Mouse (Mus musculus): ENCODE data around the gene Anxa4. TPM values are rescaled to one million over a fixed set of nuclear protein-coding genes. Genes with fewer than 3 reads are reported as not detected.

Anxa4 gene
- polyA plus RNA-seq, 1 experiment from 2014 or later: 19.7 TPM

- H3K9ac ChIP-seq: no peak overlapping the region
- 64% methylated on average over 4 of the region's 4 CpGs for WGBS
Observed at GRCm38 (mm10) chr6:86797455-86797854, 4.1 kb upstream of the Anxa4 start.

DNA sequence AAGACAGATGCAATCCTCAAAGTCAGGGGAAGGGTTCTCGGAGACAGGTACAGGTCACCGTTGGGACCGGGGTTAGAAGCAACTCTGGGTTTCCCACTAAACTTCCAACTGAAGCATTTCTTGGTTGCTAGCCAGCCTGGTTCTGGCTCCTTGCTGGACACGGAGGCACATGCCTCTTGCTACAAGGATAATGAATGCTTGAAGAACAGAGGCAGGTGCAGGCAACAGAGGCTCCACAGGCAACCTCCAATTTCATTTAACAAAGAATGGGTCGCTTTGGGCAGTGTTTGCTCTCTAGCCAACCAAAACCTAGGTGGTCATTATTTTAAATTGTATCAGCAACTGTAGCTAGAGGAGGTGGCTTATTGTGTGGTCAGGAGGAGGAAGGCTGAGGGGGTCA, 573 bp upstream of the Anxa4 start:
- H3K4me2 ChIP-seq (replicated peaks): peak overlapping the region; percentile 96
- ATAC-seq (ENCODE audit: insufficient number of reproducible peaks, insufficient read depth, low FRiP score, low TSS enrichment): no peak
- no peak overlapping the region for H3K27ac ChIP-seq
- peaks cover 11% of the 10 kb centered on the region; the same call in 1 of the 2 replicates for H3K4me1 ChIP-seq
- no peaks in the 10 kb centered on the region for H3K36me3 ChIP-seq
- H3K4me3 ChIP-seq: peak overlapping the region; percentile 61; the same call in 1 of the 2 replicates
- H3K27me3 ChIP-seq: peaks cover 48% of the 10 kb centered on the region
- 0 out of 2 replicates have a peak overlapping the region, but pooled peaks have one; percentile 56 for H3K9ac ChIP-seq
- H3K9me3 ChIP-seq: no peaks in the 10 kb centered on the region
- 57% methylated on average over 5 of the region's 5 CpGs for WGBS

More at GRCm38 (mm10) chr6:86797455-86797854, 4.1 kb upstream of the Anxa4 start:
- Histone ChIP-seq H3K4me2 (replicated peaks) (no peak overlapping the region), H3K36me3 (no peaks in the 10 kb centered on the region), H3K27ac (no peak overlapping the region), H3K9me3 (no peaks in the 10 kb centered on the region), H3K4me1 (peaks cover 11% of the 10 kb centered on the region; the same call in 1 of the 2 replicates), H3K27me3 (peaks cover 33% of the 10 kb centered on the region), H3K4me3 (no peak overlapping the region)
- ATAC-seq (ENCODE audit: insufficient number of reproducible peaks, insufficient read depth, low FRiP score, low TSS enrichment): no peak

DNA sequence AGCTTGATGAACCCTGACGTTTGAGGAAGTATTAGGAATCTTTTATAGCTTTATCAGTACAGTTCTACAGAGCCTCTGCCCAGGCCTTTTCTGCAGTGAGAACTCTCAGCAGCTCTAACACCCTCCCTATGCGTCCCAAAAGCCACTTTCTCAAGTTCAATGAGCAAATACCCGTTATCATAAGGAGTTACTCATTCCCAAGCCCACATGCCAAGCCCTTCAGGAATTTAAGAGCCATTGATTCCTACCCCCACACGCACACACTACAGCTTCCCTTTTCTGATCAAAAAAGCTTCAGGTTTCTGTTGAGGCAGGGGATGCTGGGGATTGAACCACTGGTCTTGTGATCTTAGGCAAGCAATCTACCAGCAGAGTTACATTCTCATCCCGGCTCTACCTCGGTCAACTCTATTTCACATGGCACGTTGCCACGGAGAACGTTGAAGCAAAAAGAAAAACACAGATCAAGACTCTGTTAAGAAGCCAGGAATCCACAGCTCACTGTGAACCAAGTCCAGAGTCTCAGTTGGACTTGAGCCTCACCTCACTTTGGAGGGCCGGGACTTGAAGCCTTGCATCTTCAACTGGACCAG, 2.9 kb downstream of the Anxa4 start:
- 84% methylated on average over 10 of the region's 10 CpGs for WGBS
- H3K4me3 ChIP-seq: no peak overlapping the region
- ATAC-seq (ENCODE audit: insufficient number of reproducible peaks, insufficient read depth, low FRiP score, low TSS enrichment): no peak
- no peak overlapping the region for H3K4me2 ChIP-seq (replicated peaks)
- H3K27me3 ChIP-seq: peaks cover 39% of the 10 kb centered on the region
- H3K9me3 ChIP-seq: no peaks in the 10 kb centered on the region
- peaks cover 11% of the 10 kb centered on the region; the same call in 1 of the 2 replicates for H3K4me1 ChIP-seq
- no peaks in the 10 kb centered on the region for H3K36me3 ChIP-seq
- no peak overlapping the region for H3K27ac ChIP-seq
- H3K9ac ChIP-seq: no peak overlapping the region

- H3K4me2 ChIP-seq (replicated peaks): no peak overlapping the region
- no peak for ATAC-seq (ENCODE audit: insufficient number of reproducible peaks, insufficient read depth, low FRiP score, low TSS enrichment)
- 84% methylated on average over 4 of the region's 4 CpGs for WGBS
Observed at GRCm38 (mm10) chr6:86788242-86788641, 5.1 kb downstream of the Anxa4 start.

GRCm38 (mm10) chr6:86786545-86786944, 6.8 kb downstream of the Anxa4 start:
- no peak for ATAC-seq (ENCODE audit: insufficient number of reproducible peaks, insufficient read depth, low FRiP score, low TSS enrichment)
- Histone ChIP-seq H3K27me3 (peaks cover 6% of the 10 kb centered on the region), H3K9ac (no peak overlapping the region), H3K4me2 (replicated peaks) (no peak overlapping the region), H3K4me3 (no peak overlapping the region), H3K9me3 (no peaks in the 10 kb centered on the region), H3K4me1 (no peaks in the 10 kb centered on the region), H3K36me3 (no peaks in the 10 kb centered on the region), H3K27ac (no peak overlapping the region)
- 93% methylated on average over 3 of the region's 3 CpGs for WGBS

More at GRCm38 (mm10) chr6:86788242-86788641, 5.1 kb downstream of the Anxa4 start:
- Histone ChIP-seq H3K4me3 (no peak overlapping the region), H3K27me3 (peaks cover 23% of the 10 kb centered on the region), H3K27ac (no peak overlapping the region), H3K36me3 (no peaks in the 10 kb centered on the region), H3K9ac (no peak overlapping the region), H3K9me3 (no peaks in the 10 kb centered on the region), H3K4me1 (peaks cover 7% of the 10 kb centered on the region; the same call in 1 of the 2 replicates)

DNA sequence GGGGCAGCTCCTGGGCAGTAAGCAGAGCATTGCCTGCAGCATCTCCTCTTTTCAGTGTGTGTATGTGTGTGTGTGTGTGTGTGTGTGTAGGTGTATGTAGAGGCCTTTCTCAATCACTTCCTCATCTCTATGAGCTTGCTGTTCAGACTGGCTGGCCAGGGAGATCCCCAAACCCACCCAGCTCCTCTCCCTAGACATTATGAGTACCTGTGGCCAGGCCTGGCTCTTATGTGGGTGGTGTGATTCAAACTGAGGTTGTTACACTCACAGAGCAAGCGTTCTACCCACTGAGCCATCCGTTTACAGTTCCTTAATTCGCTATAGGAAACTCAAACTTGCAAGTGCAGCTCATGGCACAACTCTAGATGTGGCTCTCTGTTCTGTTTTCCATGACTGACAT, 8.6 kb downstream of the Anxa4 start:
- no peak for ATAC-seq (ENCODE audit: insufficient number of reproducible peaks, insufficient read depth, low FRiP score, low TSS enrichment)
- Histone ChIP-seq H3K4me3 (no peak overlapping the region), H3K4me2 (replicated peaks) (no peak overlapping the region), H3K27ac (no peak overlapping the region), H3K4me1 (no peaks in the 10 kb centered on the region), H3K9ac (no peak overlapping the region), H3K9me3 (no peaks in the 10 kb centered on the region), H3K27me3 (no peaks in the 10 kb centered on the region; the same call in 1 of the 2 replicates), H3K36me3 (no peaks in the 10 kb centered on the region)
- 72% methylated on average over 3 of the region's 3 CpGs for WGBS

- Histone ChIP-seq H3K36me3 (no peaks in the 10 kb centered on the region), H3K4me1 (no peaks in the 10 kb centered on the region), H3K4me2 (replicated peaks) (no peak overlapping the region), H3K9me3 (no peaks in the 10 kb centered on the region), H3K4me3 (no peak overlapping the region), H3K9ac (no peak overlapping the region), H3K27ac (no peak overlapping the region), H3K27me3 (no peaks in the 10 kb centered on the region)
- WGBS: 89% methylated on average over 2 of the region's 3 CpGs
- no peak for ATAC-seq (ENCODE audit: insufficient number of reproducible peaks, insufficient read depth, low FRiP score, low TSS enrichment)
Observed at GRCm38 (mm10) chr6:86782342-86782741, 11.0 kb downstream of the Anxa4 start.

- Histone ChIP-seq H3K9me3 (no peaks in the 10 kb centered on the region), H3K4me1 (no peaks in the 10 kb centered on the region), H3K36me3 (no peaks in the 10 kb centered on the region), H3K27me3 (no peaks in the 10 kb centered on the region), H3K9ac (no peak overlapping the region), H3K4me3 (no peak overlapping the region), H3K27ac (no peak overlapping the region), H3K4me2 (replicated peaks) (no peak overlapping the region)
- ATAC-seq (ENCODE audit: insufficient number of reproducible peaks, insufficient read depth, low FRiP score, low TSS enrichment): no peak
- 32% methylated on average over 2 of the region's 2 CpGs for WGBS
Observed at GRCm38 (mm10) chr6:86781361-86781957, 11.9 kb downstream of the Anxa4 start.

DNA sequence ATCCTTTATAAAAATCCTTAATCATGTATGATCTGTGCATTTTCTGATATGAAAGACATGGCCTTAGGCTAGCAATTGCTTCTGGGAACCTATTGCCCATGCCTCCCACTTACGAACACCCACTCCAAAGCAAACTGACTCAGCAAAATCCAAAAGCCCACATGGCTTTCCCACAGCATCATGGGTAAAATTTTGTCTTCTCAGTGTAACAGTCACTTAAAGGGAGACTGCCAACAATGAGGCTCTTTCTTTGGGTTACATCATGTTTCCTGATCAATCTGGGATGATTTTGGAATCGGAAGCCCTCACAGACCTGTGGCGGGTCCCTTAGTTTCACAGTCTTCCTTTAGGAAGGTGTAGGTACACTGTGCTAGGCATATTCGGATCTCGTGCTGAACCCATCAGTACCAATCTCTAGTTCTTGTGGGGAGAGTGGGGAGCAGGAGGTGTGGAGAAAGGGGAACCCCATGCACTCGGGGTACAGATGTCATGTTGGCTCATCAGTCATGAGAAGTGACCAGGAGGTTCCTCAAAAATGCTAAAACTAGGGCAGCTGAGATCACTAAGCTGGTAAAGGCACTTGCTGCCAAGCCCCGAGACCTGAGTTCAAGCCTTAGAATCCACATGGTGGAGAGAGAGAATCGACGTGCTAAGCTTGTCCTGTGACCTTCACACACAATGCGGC, 14.3 kb downstream of the Anxa4 start:
- Histone ChIP-seq H3K4me2 (replicated peaks) (no peak overlapping the region), H3K9ac (no peak overlapping the region), H3K4me1 (no peaks in the 10 kb centered on the region), H3K4me3 (no peak overlapping the region), H3K27me3 (no peaks in the 10 kb centered on the region), H3K9me3 (no peaks in the 10 kb centered on the region), H3K27ac (no peak overlapping the region), H3K36me3 (no peaks in the 10 kb centered on the region)
- 88% methylated on average over 10 of the region's 10 CpGs for WGBS
- ATAC-seq (ENCODE audit: insufficient number of reproducible peaks, insufficient read depth, low FRiP score, low TSS enrichment): no peak

DNA sequence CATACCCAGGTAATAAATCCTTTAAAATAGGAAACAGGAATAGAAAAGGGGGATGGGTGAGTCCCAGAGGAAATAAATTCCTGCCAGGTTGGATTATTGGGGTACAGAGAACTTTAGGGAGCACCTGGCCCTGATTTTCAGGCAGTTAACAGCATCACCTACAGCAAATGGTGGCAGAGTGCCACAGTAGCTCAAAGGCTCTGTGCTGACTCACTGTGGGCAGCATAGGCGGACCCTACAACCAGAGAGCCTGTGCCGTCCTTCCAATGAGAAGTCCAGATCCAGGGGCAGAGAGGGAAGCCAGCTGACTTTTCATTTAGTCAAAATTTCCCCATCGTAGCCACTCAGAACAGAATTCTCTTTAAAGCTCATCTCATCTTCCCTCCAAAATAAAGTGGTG, 16.2 kb downstream of the Anxa4 start:
- H3K4me3 ChIP-seq: no peak overlapping the region
- H3K4me1 ChIP-seq: no peaks in the 10 kb centered on the region
- WGBS: 81% methylated on average over 3 of the region's 3 CpGs
- ATAC-seq (ENCODE audit: insufficient number of reproducible peaks, insufficient read depth, low FRiP score, low TSS enrichment): no peak
- no peaks in the 10 kb centered on the region for H3K9me3 ChIP-seq
- no peaks in the 10 kb centered on the region for H3K27me3 ChIP-seq
- no peak overlapping the region for H3K27ac ChIP-seq
- no peaks in the 10 kb centered on the region for H3K36me3 ChIP-seq
- no peak overlapping the region for H3K4me2 ChIP-seq (replicated peaks)
- H3K9ac ChIP-seq: no peak overlapping the region

DNA sequence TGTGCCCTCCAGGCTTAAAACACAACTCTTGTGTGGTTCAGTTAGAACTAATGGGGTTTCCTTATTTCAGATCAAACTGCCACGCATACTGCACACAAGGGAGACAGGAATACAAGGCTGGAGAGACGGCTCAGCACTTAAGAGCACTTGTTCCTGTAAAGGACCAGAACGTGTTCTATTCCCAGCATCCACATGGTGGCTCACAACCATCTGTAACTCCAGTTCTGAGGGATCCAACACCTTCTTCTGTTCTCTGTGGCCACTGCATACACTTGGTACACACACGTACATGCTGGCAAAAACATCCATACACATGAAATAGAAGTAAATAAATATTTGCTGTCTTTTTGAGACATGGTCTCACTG, 16.7 kb downstream of the Anxa4 start:
- Histone ChIP-seq H3K4me3 (no peak overlapping the region), H3K9ac (no peak overlapping the region), H3K4me2 (replicated peaks) (no peak overlapping the region), H3K4me1 (no peaks in the 10 kb centered on the region), H3K9me3 (no peaks in the 10 kb centered on the region), H3K27me3 (no peaks in the 10 kb centered on the region), H3K27ac (no peak overlapping the region), H3K36me3 (no peaks in the 10 kb centered on the region)
- ATAC-seq (ENCODE audit: insufficient number of reproducible peaks, insufficient read depth, low FRiP score, low TSS enrichment): no peak
- 59% methylated on average over 4 of the region's 4 CpGs for WGBS

All from embryonic facial prominence, embryonic 12.5 days (tissue).